Mouse (Mus musculus): Measurements from ENCODE around the gene Gm10320. TPM values are rescaled to one million over a fixed set of nuclear protein-coding genes. Genes with fewer than 3 reads are reported as not detected.

Gene Gm10320
- polyA plus RNA-seq, 1 experiment from 2014 or later: 1.4 TPM

GRCm38 (mm10) chr13:98492569-98493255, 911 bp upstream of the Gm10320 start:
- WGBS: 72% methylated on average over 9 of the region's 9 CpGs
- Histone ChIP-seq H3K4me2 (ENCODE audit: low read depth, severe bottlenecking) (no peak overlapping the region), H3K4me1 (ENCODE audit: control insufficient read depth, insufficient read depth, low read length) (peaks cover 4% of the 10 kb centered on the region; the same call in 1 of the 2 replicates), H3K9me3 (ENCODE audit: control insufficient read depth, low read length) (no peaks in the 10 kb centered on the region), H3K4me3 (ENCODE audit: low read depth, low read length) (no peak overlapping the region), H3K36me3 (ENCODE audit: control insufficient read depth, insufficient read depth, low read length) (no peaks in the 10 kb centered on the region), H3K27me3 (ENCODE audit: control insufficient read depth, insufficient read depth, low read length) (no peaks in the 10 kb centered on the region), H3K9ac (ENCODE audit: low read length) (no peak overlapping the region), H3K27ac (replicated peaks; ENCODE audit: low read depth, low read length) (no peak overlapping the region)
- no peak for ATAC-seq (ENCODE audit: insufficient number of reproducible peaks, low FRiP score, low TSS enrichment, low read depth)
- DNase-seq (ENCODE audit: low spot score): no peak

DNA sequence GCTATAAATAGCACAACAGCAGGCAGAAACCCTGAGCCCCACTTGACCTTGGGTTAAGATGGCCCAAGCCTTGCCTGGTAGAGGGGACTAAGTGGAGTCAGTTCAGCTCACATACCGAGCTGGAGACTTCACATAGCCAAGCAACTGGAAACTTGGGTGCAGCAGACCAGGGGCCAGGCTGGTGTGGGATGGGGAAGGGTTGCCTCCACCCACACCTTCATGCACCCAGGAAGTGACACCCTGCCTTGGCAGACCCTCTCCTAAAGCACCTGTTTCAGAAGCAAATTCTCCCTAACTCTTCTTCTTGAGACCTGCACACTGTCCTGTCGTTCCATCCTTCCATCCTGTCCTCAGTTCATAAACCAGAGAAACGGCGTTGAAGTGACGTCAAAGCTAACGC, 5.1 kb downstream of the Gm10320 start:
- no peak overlapping the region for H3K4me3 ChIP-seq (ENCODE audit: low read depth, low read length)
- no peak for DNase-seq (ENCODE audit: low spot score)
- H3K36me3 ChIP-seq (ENCODE audit: control insufficient read depth, insufficient read depth, low read length): no peaks in the 10 kb centered on the region
- no peaks in the 10 kb centered on the region for H3K9me3 ChIP-seq (ENCODE audit: control insufficient read depth, low read length)
- no peak for ATAC-seq (ENCODE audit: insufficient number of reproducible peaks, low FRiP score, low TSS enrichment, low read depth)
- H3K27ac ChIP-seq (replicated peaks; ENCODE audit: low read depth, low read length): no peak overlapping the region
- no peak overlapping the region for H3K9ac ChIP-seq (ENCODE audit: low read length)
- 84% methylated on average over 6 of the region's 6 CpGs for WGBS
- H3K27me3 ChIP-seq (ENCODE audit: control insufficient read depth, insufficient read depth, low read length): no peaks in the 10 kb centered on the region
- H3K4me2 ChIP-seq (ENCODE audit: low read depth, severe bottlenecking): no peak overlapping the region
- H3K4me1 ChIP-seq (ENCODE audit: control insufficient read depth, insufficient read depth, low read length): no peaks in the 10 kb centered on the region

- ATAC-seq (ENCODE audit: insufficient number of reproducible peaks, low FRiP score, low TSS enrichment, low read depth): no peak
- DNase-seq (ENCODE audit: low spot score): no peak
- Histone ChIP-seq H3K4me2 (ENCODE audit: low read depth, severe bottlenecking) (no peak overlapping the region), H3K36me3 (ENCODE audit: control insufficient read depth, insufficient read depth, low read length) (no peaks in the 10 kb centered on the region), H3K4me1 (ENCODE audit: control insufficient read depth, insufficient read depth, low read length) (no peaks in the 10 kb centered on the region), H3K27me3 (ENCODE audit: control insufficient read depth, insufficient read depth, low read length) (no peaks in the 10 kb centered on the region), H3K27ac (replicated peaks; ENCODE audit: low read depth, low read length) (no peak overlapping the region), H3K4me3 (ENCODE audit: low read depth, low read length) (no peak overlapping the region), H3K9me3 (ENCODE audit: control insufficient read depth, low read length) (no peaks in the 10 kb centered on the region), H3K9ac (ENCODE audit: low read length) (no peak overlapping the region)
- 87% methylated on average over 3 of the region's 3 CpGs for WGBS
Observed at GRCm38 (mm10) chr13:98486161-98486560, 5.6 kb downstream of the Gm10320 start.

DNA sequence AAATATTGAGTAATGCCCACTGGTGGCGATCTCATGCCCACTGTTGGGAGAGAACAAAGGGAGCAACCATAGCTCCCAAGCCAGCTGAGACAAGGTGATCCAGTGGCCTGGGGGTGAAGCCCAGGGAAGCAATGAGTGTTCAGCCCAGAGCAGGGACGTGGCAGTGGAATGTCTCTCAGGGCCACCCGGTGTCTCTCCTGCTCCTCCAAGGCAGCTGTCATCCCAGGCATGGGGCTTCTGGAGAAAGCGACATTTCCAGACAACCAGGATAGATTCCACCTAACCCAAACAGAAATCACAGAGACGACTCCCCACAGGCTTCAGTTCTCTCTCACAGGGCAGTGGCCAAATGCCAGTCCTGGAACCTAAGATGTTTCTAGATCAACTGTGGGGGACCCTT, 6.4 kb downstream of the Gm10320 start:
- Histone ChIP-seq H3K27ac (replicated peaks; ENCODE audit: low read depth, low read length) (no peak overlapping the region), H3K27me3 (ENCODE audit: control insufficient read depth, insufficient read depth, low read length) (no peaks in the 10 kb centered on the region), H3K9ac (ENCODE audit: low read length) (no peak overlapping the region), H3K9me3 (ENCODE audit: control insufficient read depth, low read length) (no peaks in the 10 kb centered on the region), H3K4me2 (ENCODE audit: low read depth, severe bottlenecking) (no peak overlapping the region), H3K4me1 (ENCODE audit: control insufficient read depth, insufficient read depth, low read length) (no peaks in the 10 kb centered on the region), H3K4me3 (ENCODE audit: low read depth, low read length) (no peak overlapping the region), H3K36me3 (ENCODE audit: control insufficient read depth, insufficient read depth, low read length) (no peaks in the 10 kb centered on the region)
- WGBS: 84% methylated on average over 5 of the region's 5 CpGs
- ATAC-seq (ENCODE audit: insufficient number of reproducible peaks, low FRiP score, low TSS enrichment, low read depth) (no peak), DNase-seq (ENCODE audit: low spot score) (no peak)

- H3K36me3 ChIP-seq (ENCODE audit: control insufficient read depth, insufficient read depth, low read length): no peaks in the 10 kb centered on the region
- ATAC-seq (ENCODE audit: insufficient number of reproducible peaks, low FRiP score, low TSS enrichment, low read depth): no peak
- 79% methylated on average over 3 of the region's 3 CpGs for WGBS
- H3K4me3 ChIP-seq (ENCODE audit: low read depth, low read length): no peak overlapping the region
- no peaks in the 10 kb centered on the region for H3K27me3 ChIP-seq (ENCODE audit: control insufficient read depth, insufficient read depth, low read length)
- no peaks in the 10 kb centered on the region for H3K9me3 ChIP-seq (ENCODE audit: control insufficient read depth, low read length)
- no peak overlapping the region for H3K4me2 ChIP-seq (ENCODE audit: low read depth, severe bottlenecking)
- H3K9ac ChIP-seq (ENCODE audit: low read length): no peak overlapping the region
- no peak for DNase-seq (ENCODE audit: low spot score)
- H3K27ac ChIP-seq (replicated peaks; ENCODE audit: low read depth, low read length): no peak overlapping the region
- no peaks in the 10 kb centered on the region for H3K4me1 ChIP-seq (ENCODE audit: control insufficient read depth, insufficient read depth, low read length)
Observed at GRCm38 (mm10) chr13:98477991-98478390, 13.8 kb downstream of the Gm10320 start.

DNA sequence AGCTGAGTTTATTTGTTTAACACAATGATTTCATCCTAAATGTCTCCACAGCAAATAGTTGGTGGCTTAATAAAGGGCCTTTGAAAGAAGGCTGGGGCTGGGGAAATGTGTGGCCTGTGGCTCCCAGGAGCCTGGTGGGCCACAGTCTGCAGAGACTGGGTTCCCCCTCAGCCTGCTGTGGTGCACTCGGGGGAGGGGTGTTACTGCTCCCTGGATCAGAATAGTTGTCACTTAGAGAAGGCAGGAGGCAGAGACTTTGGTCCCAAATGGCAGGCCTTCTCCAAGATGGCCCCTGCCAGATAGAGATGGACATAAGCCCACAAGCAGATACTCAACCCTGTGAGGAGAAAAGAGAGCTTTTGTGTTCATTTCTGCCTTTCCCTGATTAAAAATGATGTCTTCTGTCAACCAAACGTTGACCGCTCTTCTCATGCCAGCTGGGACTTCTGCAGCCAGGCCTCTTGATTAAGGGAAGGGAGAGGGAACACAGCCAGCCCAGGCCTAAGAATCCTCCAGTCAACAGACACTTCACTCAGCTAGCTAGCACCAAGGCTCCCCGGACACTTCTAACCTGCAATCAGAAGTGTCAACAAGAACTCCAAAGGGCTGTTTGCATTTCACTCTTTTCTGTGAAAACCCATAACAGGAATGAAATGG, 14.8 kb downstream of the Gm10320 start:
- DNase-seq (ENCODE audit: low spot score): no peak
- Histone ChIP-seq H3K27ac (replicated peaks; ENCODE audit: low read depth, low read length) (no peak overlapping the region), H3K9me3 (ENCODE audit: control insufficient read depth, low read length) (no peaks in the 10 kb centered on the region), H3K36me3 (ENCODE audit: control insufficient read depth, insufficient read depth, low read length) (no peaks in the 10 kb centered on the region), H3K4me2 (ENCODE audit: low read depth, severe bottlenecking) (no peak overlapping the region), H3K4me1 (ENCODE audit: control insufficient read depth, insufficient read depth, low read length) (no peaks in the 10 kb centered on the region), H3K27me3 (ENCODE audit: control insufficient read depth, insufficient read depth, low read length) (no peaks in the 10 kb centered on the region), H3K4me3 (ENCODE audit: low read depth, low read length) (no peak overlapping the region), H3K9ac (ENCODE audit: low read length) (no peak overlapping the region)
- 60% methylated on average over 4 of the region's 4 CpGs for WGBS
- no peak for ATAC-seq (ENCODE audit: insufficient number of reproducible peaks, low FRiP score, low TSS enrichment, low read depth)

GRCm38 (mm10) chr13:98476175-98476838, 15.5 kb downstream of the Gm10320 start:
- H3K9me3 ChIP-seq (ENCODE audit: control insufficient read depth, low read length): no peaks in the 10 kb centered on the region
- ATAC-seq (ENCODE audit: insufficient number of reproducible peaks, low FRiP score, low TSS enrichment, low read depth) (no peak), DNase-seq (ENCODE audit: low spot score) (no peak)
- WGBS: 47% methylated on average over 14 of the region's 14 CpGs
- H3K4me2 ChIP-seq (ENCODE audit: low read depth, severe bottlenecking): no peak overlapping the region
- H3K4me3 ChIP-seq (ENCODE audit: low read depth, low read length): no peak overlapping the region
- no peak overlapping the region for H3K27ac ChIP-seq (replicated peaks; ENCODE audit: low read depth, low read length)
- no peaks in the 10 kb centered on the region for H3K4me1 ChIP-seq (ENCODE audit: control insufficient read depth, insufficient read depth, low read length)
- H3K9ac ChIP-seq (ENCODE audit: low read length): no peak overlapping the region
- H3K36me3 ChIP-seq (ENCODE audit: control insufficient read depth, insufficient read depth, low read length): no peaks in the 10 kb centered on the region
- no peaks in the 10 kb centered on the region for H3K27me3 ChIP-seq (ENCODE audit: control insufficient read depth, insufficient read depth, low read length)

- H3K36me3 ChIP-seq (ENCODE audit: control insufficient read depth, insufficient read depth, low read length): no peaks in the 10 kb centered on the region
- no peak overlapping the region for H3K4me2 ChIP-seq (ENCODE audit: low read depth, severe bottlenecking)
- no peaks in the 10 kb centered on the region for H3K4me1 ChIP-seq (ENCODE audit: control insufficient read depth, insufficient read depth, low read length)
- no peaks in the 10 kb centered on the region for H3K9me3 ChIP-seq (ENCODE audit: control insufficient read depth, low read length)
- no peak overlapping the region for H3K9ac ChIP-seq (ENCODE audit: low read length)
- H3K27me3 ChIP-seq (ENCODE audit: control insufficient read depth, insufficient read depth, low read length): no peaks in the 10 kb centered on the region
- DNase-seq (ENCODE audit: low spot score): no peak
- no peak overlapping the region for H3K4me3 ChIP-seq (ENCODE audit: low read depth, low read length)
- 55% methylated on average over 8 of the region's 8 CpGs for WGBS
- no peak overlapping the region for H3K27ac ChIP-seq (replicated peaks; ENCODE audit: low read depth, low read length)
- no peak for ATAC-seq (ENCODE audit: insufficient number of reproducible peaks, low FRiP score, low TSS enrichment, low read depth)
Observed at GRCm38 (mm10) chr13:98475681-98476080, 16.1 kb downstream of the Gm10320 start.
